Mouse (Mus musculus) heart, adult 8-10 months (tissue): ENCODE results near the gene Ranbp3l. TPM values are rescaled to one million over a fixed set of nuclear protein-coding genes. Genes with fewer than 3 reads are reported as not detected.

Experiments
- DNase-seq: peaks from one replicate; pipeline ENCODE4 v3.0.0; 2022; ENCODE audit warnings: low spot score
- total RNA-seq, 4 experiments: library from RNA; stranded (reverse); gene quantifications; 2 replicates each; pipeline ENCODE4 v1.2.4; 2022

Gene Ranbp3l
- total RNA-seq, 4 experiments from 2014 or later: not detected

DNA sequence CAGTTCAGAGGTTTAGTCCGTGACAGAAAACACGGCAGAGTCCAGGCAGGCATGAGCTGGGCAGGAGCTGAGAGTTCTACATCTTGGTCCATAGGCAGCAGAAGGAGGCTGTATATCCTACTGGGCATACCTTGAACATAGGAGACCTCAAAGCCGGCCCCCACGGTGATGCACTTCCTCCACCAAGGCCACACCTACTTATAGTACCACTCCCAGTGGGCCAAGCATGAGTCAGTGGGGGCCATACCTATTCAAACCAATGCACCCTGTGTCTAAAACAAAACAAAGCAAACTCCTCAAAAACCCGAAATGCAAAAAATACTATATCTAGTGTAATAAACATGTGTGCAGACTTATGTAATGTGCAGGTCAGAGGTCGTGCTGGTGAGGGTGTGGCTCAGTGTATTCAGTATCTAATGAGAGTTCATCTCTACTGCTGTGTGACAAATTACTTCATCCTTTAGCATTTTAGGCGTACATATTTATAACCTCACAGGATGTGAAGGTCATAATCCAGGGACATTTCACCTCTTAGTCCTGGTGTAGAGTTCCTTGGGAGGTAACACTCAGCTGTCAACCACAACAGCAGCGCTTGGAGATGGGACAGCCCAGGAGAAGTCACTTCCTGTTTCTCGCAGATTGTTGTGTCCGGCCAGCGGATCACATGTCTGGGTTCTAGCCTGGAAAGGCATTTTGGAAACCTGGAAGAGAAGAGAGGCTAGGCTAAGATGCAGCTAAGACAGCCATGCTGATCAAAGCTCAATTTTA is 126.0 kb downstream of the Ranbp3l start:
- DNase-seq: no peak

DNA sequence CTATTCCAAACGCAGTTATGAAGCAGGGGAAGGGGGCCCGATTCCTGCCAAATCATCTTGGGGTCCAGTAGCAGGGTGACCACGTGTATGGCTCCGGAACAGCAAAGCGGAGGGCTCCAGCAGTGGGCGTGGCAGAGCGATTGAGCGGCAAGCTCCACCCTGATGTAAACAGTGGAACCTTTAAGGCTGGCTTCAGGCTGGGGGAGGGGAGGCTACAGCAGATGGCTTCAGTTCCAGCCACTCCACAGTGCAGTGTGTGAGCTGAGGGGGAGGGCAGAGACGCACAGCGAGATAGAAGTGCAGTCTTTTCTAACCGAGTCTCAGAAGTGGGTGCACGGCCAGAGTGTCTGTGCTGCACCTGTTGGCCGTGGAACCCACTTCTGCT is 126.6 kb downstream of the Ranbp3l start:
- DNase-seq: no peak

DNA sequence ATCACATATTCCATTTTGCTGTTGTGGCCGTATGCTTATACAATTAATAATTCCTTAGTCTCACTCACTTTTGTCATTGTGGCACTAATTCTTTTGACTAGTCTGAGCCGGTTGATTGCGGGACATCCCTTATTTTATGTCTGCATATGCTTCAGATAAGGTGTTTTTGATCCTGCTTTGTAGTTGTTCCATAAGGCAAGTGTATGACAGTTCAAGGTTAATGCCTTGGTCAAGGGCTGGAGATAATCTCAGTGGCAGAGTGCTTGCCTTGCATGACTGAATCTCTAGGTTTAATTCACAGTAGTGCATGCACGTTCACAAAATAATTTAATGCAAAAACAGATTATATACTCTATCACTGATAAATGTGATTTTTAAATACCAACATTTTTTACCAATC is 129.1 kb downstream of the Ranbp3l start:
- DNase-seq: no peak

DNA sequence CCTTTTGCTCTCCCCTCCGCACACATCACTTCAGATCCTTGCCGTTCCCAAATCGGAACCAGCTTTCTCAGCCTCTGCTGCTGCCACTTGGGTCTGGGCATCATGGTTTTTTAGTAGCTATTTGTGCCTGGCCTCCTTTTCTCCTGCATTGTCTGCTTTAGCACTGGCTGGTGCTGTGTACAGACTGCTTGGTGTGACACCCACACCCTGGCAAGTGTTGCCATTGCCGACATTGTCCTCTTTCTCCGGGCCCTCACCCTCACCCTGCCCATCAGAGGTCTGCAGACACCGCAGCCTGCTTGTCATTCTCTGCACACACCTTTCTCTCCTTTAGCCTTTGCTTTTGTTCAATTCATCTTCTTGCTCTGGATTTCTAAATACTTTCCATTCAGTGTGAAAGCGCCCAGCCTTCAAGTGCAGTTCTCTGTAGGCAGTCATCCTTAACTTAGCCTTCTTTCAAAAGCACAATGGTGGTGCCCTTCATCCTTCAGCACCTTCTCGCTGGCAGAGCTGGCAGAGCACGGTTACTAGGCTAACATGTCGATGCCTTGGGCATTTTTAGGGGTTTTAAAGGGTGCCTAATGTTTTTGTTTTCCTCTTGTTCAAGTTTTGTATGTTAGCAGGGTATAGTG is 132.8 kb downstream of the Ranbp3l start:
- no peak for DNase-seq

DNA sequence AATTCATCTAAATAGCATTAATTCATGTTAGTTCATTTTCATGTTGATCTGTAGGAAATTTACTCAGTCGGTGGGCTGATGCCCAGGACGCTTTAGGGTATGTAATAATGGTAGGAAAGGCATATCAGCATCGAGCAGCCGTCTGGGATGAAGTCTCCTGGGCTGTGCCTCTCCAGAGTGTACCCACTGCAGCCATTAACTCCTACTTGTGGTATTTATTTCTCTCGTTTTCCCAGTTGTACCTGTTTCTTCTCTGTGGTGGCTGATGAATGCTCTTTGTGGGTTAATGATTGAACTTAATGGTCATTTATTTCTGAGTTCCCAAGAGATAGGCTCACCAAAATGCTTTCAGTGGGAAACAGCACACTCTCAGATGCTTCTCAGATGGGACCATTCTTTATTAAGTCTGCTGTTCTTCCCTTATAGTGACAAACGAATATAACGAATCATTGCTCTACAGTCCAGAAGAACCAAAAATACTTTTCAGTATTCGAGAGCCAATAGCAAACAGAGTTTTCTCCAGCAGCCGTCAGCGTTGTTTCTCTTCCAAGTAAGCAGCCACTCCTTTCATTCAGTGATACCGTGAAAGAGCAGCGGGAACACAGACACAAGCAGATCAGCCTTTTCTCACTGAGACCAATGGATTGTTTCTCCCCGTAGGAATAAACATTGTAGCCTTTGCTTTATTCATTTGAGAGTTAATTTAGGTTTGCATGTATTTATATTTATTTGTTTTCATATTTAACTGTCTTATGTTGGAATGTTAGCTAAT is 138.7 kb downstream of the Ranbp3l start:
- no peak for DNase-seq

DNA sequence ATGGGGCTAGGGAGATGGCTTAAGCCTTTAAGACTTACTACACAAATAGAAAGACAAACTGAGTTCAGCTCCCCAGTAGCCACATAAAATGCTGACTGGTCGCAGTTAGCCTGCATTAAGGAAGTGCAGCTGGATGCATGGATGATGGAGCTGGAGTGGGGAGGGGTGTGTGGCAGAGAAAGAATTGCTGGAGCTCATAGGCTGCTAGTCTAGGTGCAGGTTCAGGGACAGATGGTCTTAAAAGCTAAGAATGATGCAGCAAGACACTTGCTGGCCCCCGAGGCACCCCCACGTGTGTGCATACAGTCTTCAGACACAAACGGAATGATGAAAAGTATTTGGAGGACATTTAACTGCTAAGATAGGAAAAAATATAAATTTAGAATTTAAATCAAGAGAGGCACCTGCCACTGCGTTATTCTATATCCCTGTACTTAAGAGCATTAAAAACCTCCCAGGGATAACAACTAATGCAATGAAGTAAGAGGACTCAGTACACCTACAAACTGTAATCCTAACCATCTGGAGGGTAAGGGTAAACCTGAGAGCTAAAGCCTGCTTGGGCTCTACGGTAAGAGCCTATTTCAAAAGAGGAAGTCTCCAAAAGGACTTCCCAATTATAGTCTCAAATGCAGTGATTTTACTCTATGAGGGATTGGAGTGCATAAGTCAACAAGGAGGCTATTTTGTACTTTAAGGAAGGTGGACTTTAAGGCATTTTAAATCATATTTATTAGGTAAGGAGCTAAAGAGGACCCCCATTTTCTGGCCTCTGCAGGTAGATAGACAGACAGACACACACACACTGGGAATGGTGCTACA is 143.0 kb downstream of the Ranbp3l start:
- DNase-seq: no peak

GRCm38 (mm10) chr15:9111648-9112047 is 143.9 kb downstream of the Ranbp3l start:
- no peak for DNase-seq

- DNase-seq: no peak
These were observed 145.8 kb downstream of the Ranbp3l start for GRCm38 (mm10) chr15:9113556-9113955.

DNA sequence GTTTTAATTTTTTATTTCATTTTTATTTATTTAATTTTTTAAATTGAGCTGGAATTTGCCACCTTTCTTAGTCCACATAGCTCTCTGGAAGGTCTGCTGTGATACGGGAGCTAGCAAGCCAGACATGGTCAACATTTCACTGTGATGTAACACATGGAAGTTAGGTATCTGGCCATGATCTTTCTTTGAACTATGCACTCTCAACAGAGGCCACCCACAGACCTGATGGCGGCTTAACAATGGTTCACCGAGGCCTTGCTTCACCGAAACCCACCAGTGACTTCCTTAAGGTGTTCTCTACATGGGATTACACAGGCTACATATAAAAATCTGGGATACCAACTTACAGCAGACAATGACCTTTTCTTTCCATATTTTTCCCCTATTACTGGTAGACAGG is 146.4 kb downstream of the Ranbp3l start:
- no peak for DNase-seq

GRCm38 (mm10) chr15:9114599-9114998 is 146.8 kb downstream of the Ranbp3l start:
- no peak for DNase-seq

Other genes starting within 250 kb of the Ranbp3l start
- gene Nadk2, start 103.3 kb downstream of the Ranbp3l start, total RNA-seq: 10 to 100 TPM; 71.5 to 94.8 (median 72.6) TPM
- 10 to 100 TPM; 12.8 to 14.6 (median 13.6) TPM for gene Lmbrd2, start 172.6 kb downstream of the Ranbp3l start, total RNA-seq
- under 1 TPM; 0.28 to 0.55 (median 0.40) TPM for gene Skp2, start 187.5 kb downstream of the Ranbp3l start, total RNA-seq